Mouse (Mus musculus): ENCODE results near the gene Sema7a. TPM values are rescaled to one million over a fixed set of nuclear protein-coding genes. Genes with fewer than 3 reads are reported as not detected.

Sema7a gene
- polyA plus RNA-seq, 1 experiment from 2014 or later, result 0.27 TPM

DNA sequence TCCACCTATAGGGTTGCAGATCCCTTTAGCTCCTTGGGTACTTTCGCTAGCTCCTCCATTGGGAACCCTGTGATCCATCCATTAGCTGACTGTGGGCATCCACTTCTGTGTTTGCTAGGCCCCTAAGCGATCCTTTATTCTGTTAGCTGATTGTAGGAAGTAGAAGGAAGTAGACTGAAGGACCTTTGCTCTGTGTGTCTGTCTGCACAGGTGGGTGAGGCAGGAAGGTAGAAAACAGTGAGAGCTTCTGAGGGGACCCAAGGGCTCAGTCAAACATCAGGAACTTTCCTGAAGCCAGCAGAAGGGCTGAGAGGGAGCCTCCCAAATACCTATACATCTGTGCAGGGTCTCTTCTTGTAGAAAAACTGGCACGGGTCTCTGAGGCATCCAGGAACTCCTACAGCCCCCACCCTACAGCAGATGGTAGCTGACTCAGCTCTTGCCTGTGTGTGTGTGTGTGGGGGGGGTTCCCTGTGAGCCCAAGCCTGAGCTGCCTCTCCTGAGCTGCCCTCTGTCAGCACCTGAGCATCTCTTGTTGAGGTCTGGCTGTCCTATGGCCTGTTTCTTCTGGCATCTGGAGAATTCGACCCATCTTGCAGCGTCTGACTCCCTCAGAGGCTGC lies 35.4 kb downstream of the Sema7a start:
- H3K27ac ChIP-seq (replicated peaks), result no peak overlapping the region
- H3K36me3 ChIP-seq, result no peaks in the 10 kb centered on the region
- no peak for DNase-seq (ENCODE audit: low spot score)
- H3K4me3 ChIP-seq, result no peak overlapping the region
- WGBS, result 87% methylated on average over 5 of the region's 5 CpGs
- no peaks in the 10 kb centered on the region for H3K27me3 ChIP-seq (ENCODE audit: low read depth, poor library complexity, severe bottlenecking)
- H3K4me1 ChIP-seq, result peaks cover 15% of the 10 kb centered on the region; the same call in 1 of the 2 replicates
- 0 out of 2 replicates have a peak, but pooled peaks cover 3% of the 10 kb centered on the region for H3K9me3 ChIP-seq (replicated peaks)

GRCm38 (mm10) chr9:57978025-57978424 lies 38.1 kb downstream of the Sema7a start:
- no peaks in the 10 kb centered on the region for H3K27me3 ChIP-seq (ENCODE audit: low read depth, poor library complexity, severe bottlenecking)
- H3K4me3 ChIP-seq, result no peak overlapping the region
- no peaks in the 10 kb centered on the region for H3K36me3 ChIP-seq
- DNase-seq (ENCODE audit: low spot score), result no peak
- 0 out of 2 replicates have a peak, but pooled peaks cover 2% of the 10 kb centered on the region for H3K4me1 ChIP-seq
- 0 out of 2 replicates have a peak, but pooled peaks cover 3% of the 10 kb centered on the region for H3K9me3 ChIP-seq (replicated peaks)
- no peak overlapping the region for H3K27ac ChIP-seq (replicated peaks)
- WGBS, result 87% methylated on average over 6 of the region's 6 CpGs

DNA sequence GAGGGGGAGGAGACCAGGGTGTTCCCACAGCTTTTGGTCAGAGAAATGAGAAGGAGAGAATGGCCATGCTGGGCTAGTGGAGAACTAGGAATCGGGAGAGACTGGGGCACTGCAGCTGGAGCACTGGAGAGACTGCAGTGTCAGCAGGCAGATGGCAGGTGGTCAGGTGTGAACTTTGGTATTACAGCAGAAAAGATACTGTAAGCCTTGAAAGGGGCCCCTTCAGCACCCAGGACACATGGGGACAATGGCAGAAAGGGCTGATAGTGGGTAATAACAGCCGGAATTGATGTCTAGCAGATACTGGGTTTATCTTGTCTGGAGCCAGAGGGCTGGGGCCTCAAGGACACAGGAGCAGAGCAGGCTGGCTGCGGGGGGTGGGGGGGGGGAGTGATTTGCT lies 38.9 kb downstream of the Sema7a start:
- H3K27me3 ChIP-seq (ENCODE audit: low read depth, poor library complexity, severe bottlenecking), result no peaks in the 10 kb centered on the region
- 0 out of 2 replicates have a peak, but pooled peaks cover 3% of the 10 kb centered on the region for H3K9me3 ChIP-seq (replicated peaks)
- no peaks in the 10 kb centered on the region for H3K36me3 ChIP-seq
- 81% methylated on average over 3 of the region's 3 CpGs for WGBS
- H3K4me3 ChIP-seq, result no peak overlapping the region
- no peaks in the 10 kb centered on the region for H3K4me1 ChIP-seq
- DNase-seq (ENCODE audit: low spot score), result no peak
- no peak overlapping the region for H3K27ac ChIP-seq (replicated peaks)

DNA sequence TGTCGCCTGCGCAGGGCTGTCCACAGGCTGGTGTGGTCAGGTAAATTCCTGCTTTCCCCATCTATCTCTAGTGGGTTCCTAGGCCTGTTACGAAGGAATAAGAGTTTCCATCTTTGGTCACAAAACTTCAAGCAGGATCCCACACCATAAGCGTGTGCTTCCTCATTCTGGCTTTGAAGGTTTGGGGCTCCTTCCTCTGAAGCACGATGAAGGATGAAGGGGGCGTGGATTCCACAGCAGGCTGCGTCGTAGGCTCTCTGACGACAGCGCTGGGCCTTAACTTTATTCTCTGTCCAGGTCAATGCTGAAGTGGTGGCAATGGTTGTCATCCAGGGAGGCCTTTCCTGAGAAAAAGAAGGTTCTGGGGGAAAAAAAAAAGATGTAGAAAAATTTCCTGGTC lies 40.7 kb downstream of the Sema7a start:
- no peak for DNase-seq (ENCODE audit: low spot score)
- Histone ChIP-seq H3K36me3 (no peaks in the 10 kb centered on the region), H3K9me3 (replicated peaks) (0 out of 2 replicates have a peak, but pooled peaks cover 3% of the 10 kb centered on the region), H3K4me1 (no peaks in the 10 kb centered on the region), H3K27me3 (ENCODE audit: low read depth, poor library complexity, severe bottlenecking) (no peaks in the 10 kb centered on the region), H3K27ac (replicated peaks) (no peak overlapping the region), H3K4me3 (no peak overlapping the region)
- 84% methylated on average over 10 of the region's 10 CpGs for WGBS

GRCm38 (mm10) chr9:57985304-57985703 lies 45.4 kb downstream of the Sema7a start:
- H3K27ac ChIP-seq (replicated peaks), result no peak overlapping the region
- no peak overlapping the region for H3K4me3 ChIP-seq
- no peaks in the 10 kb centered on the region for H3K36me3 ChIP-seq
- DNase-seq (ENCODE audit: low spot score), result no peak
- no peaks in the 10 kb centered on the region for H3K9me3 ChIP-seq (replicated peaks)
- whole genome bisulfite sequencing, result 94% methylated on average over 8 of the region's 8 CpGs
- H3K27me3 ChIP-seq (ENCODE audit: low read depth, poor library complexity, severe bottlenecking), result no peaks in the 10 kb centered on the region; the same call in 1 of the 2 replicates
- H3K4me1 ChIP-seq, result no peaks in the 10 kb centered on the region

DNA sequence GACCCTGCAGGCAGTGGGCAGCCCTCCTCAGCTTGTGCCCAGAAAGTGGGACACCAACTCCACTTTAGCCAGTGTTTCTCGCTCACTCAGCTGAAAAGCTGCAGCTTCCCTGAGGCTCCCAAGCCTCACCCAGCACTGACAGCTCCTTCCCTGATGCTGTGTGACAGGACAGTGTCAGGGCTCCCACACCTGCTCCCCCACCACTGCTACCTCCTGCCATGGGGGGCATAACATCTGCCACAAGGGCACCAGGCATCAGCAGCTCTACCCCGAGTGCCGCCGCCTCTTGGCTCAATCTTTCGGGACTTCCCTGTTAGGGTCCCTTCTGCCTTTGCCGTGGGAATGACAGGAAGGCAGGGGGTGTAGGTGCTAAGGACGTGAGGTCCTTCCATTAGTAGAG lies 46.4 kb downstream of the Sema7a start:
- no peaks in the 10 kb centered on the region for H3K4me1 ChIP-seq
- WGBS, result 73% methylated on average over 7 of the region's 7 CpGs
- no peaks in the 10 kb centered on the region for H3K36me3 ChIP-seq
- H3K27ac ChIP-seq (replicated peaks), result no peak overlapping the region
- H3K4me3 ChIP-seq, result no peak overlapping the region
- no peaks in the 10 kb centered on the region for H3K9me3 ChIP-seq (replicated peaks)
- no peaks in the 10 kb centered on the region; the same call in 1 of the 2 replicates for H3K27me3 ChIP-seq (ENCODE audit: low read depth, poor library complexity, severe bottlenecking)
- no peak for DNase-seq (ENCODE audit: low spot score)

DNA sequence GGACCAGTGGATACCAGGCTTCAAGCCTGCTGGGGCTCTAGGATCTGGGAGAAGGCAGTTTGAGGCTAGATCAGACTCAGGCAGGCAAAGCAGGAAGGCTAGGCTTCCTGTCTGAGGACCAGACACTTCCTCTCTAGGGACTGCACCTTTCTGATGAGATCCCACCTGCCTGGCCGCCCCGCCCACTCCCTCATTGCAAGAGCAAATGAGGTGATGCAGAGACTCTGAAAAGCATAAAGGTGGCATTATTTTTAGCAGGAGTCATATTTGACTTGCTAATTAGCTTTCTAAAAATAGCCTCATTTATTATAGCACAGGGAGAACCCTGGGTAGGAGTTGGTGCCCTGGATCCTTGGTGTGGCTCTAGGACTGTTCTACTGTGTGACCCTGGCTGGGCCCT lies 48.2 kb downstream of the Sema7a start:
- 85% methylated on average over 2 of the region's 2 CpGs for WGBS

DNA sequence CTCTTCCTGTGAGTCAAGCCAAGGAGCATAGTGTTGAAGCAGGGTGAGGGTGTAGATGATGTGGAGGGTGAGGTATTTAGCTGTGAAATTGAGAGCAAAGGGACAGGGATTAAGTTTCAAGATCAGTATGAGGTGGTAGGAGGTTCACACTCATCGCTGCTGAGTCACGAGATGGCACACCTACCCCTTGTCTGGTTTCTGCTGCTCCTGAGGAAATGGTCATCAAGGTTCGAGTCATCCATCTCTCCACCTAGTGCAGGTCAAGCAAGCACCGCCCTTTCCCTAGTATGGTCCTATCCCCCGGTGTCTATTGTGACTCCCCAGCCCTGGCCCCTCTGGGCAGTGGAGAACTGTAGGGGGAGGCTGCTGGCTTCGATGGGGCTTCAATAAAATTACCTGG lies 49.4 kb downstream of the Sema7a start:
- Histone ChIP-seq H3K27ac (replicated peaks) (no peak overlapping the region), H3K27me3 (ENCODE audit: low read depth, poor library complexity, severe bottlenecking) (no peaks in the 10 kb centered on the region; the same call in 1 of the 2 replicates), H3K9me3 (replicated peaks) (no peaks in the 10 kb centered on the region), H3K4me1 (peaks cover 6% of the 10 kb centered on the region), H3K36me3 (no peaks in the 10 kb centered on the region), H3K4me3 (no peak overlapping the region)
- 93% methylated on average over 6 of the region's 6 CpGs for WGBS
- DNase-seq (ENCODE audit: low spot score), result no peak

More for the DNA sequence above, 48.2 kb downstream of the Sema7a start:
- H3K9me3 ChIP-seq (replicated peaks), result no peaks in the 10 kb centered on the region
- no peak overlapping the region for H3K27ac ChIP-seq (replicated peaks)
- no peak overlapping the region for H3K4me3 ChIP-seq
- H3K36me3 ChIP-seq, result no peaks in the 10 kb centered on the region
- H3K27me3 ChIP-seq (ENCODE audit: low read depth, poor library complexity, severe bottlenecking), result no peaks in the 10 kb centered on the region; the same call in 1 of the 2 replicates
- 0 out of 2 replicates have a peak, but pooled peaks cover 2% of the 10 kb centered on the region for H3K4me1 ChIP-seq
- DNase-seq (ENCODE audit: low spot score), result no peak

DNA sequence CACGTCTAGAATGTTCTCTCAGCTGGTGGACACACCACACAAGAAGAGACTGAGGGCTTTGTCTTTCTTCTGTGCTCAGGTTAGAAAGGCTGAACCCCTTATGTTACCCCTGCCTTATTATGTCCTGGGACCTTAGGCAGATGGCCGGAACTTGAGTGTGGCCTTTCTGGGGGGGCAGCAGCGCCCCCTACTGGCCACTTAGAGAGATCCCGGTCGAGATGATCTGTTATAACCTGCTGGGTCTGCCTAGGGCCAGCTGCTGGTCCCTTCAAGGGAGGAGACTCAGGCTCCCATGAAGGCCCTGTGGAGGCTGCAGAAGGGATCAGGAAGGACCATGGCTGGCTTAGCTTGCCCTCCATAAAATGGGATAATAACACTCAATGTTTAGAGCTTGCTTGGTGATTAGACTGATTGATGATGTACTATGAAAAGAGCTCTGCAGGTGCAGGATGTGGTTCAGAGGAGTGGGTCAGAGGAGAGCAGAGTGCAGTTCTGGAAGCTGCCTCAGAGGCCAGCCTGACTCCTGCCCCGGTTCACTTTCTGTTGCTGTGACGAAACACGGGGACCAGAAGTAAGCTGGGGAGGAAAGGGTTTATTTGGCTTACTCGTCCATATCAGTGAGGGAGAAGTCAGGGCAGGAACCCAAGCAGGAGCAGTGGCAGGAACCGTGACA lies 50.7 kb downstream of the Sema7a start:
- no peaks in the 10 kb centered on the region for H3K36me3 ChIP-seq
- H3K9me3 ChIP-seq (replicated peaks), result no peaks in the 10 kb centered on the region
- 41% methylated on average over 10 of the region's 10 CpGs for WGBS
- H3K4me1 ChIP-seq, result peaks cover 10% of the 10 kb centered on the region
- DNase-seq (ENCODE audit: low spot score), result peak; percentile 42
- no peak overlapping the region for H3K4me3 ChIP-seq
- no peaks in the 10 kb centered on the region; the same call in 1 of the 2 replicates for H3K27me3 ChIP-seq (ENCODE audit: low read depth, poor library complexity, severe bottlenecking)
- no peak overlapping the region for H3K27ac ChIP-seq (replicated peaks)

DNA sequence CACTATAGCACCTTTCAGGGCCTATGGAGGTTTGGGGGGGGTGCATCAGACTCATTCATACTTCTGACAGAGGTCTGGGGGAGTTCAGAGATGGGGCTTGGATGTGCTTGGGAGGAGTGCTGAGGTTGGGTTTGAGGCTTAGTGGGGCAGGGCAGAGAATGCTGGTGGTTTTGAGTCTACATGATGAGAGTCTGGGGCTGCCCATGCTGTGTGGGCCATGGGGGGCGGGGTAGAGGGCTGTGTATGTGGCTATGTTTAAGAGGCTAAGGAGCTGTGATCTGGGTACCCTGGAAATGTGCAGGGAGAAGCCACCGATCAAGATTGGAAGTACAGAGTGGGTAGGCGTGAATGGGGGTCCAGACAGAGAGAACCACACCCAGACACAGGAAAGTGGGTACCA lies 52.1 kb downstream of the Sema7a start:
- Histone ChIP-seq H3K9me3 (replicated peaks) (no peaks in the 10 kb centered on the region), H3K4me1 (peaks cover 10% of the 10 kb centered on the region)
- 75% methylated on average over 3 of the region's 3 CpGs for WGBS

DNA sequence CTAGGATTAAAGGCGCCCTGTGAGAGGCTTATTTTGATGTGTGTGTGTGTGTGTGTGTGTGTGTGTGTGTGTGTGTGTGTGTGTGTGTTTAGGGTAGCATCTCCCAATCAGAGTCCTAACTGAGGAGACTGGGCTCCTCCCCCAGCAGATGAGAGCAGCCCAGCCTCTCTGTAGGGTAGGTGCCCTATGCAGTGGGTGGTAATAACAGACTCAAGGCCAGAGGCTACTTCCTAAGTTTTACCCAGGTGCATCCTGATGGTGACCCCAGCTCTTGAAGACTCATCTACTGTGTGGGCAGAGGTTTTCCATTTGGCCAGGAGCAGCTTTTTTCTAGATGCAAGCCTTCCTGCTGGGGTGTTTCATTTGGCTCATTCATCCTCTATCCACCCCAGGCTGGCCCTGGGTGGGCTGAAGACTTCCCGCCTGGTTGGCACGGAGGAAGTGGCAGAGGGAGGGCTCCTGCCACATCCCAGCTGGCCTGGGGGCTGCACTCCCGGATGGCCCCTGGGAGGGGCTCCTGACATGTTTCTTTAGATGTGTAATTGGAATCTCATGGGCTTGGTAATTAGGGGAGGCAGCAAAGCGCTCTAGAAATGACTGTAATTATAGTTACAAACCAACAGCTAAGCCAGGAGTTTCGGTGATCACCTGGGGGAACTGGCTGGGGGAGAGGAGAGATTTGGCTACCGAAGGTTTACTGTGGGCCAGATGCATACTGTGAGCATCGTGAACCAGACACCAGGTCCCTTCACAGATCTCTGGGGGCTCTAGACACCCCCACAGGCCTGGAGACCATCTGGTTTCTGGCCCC lies 53.1 kb downstream of the Sema7a start:
- Histone ChIP-seq H3K4me3 (no peak overlapping the region), H3K9me3 (replicated peaks) (no peaks in the 10 kb centered on the region), H3K4me1 (peaks cover 16% of the 10 kb centered on the region), H3K36me3 (no peaks in the 10 kb centered on the region), H3K27me3 (ENCODE audit: low read depth, poor library complexity, severe bottlenecking) (peaks cover 23% of the 10 kb centered on the region), H3K27ac (replicated peaks) (no peak overlapping the region)
- 72% methylated on average over 8 of the region's 8 CpGs for WGBS
- DNase-seq (ENCODE audit: low spot score), result no peak

More for the DNA sequence above, 52.1 kb downstream of the Sema7a start:
- Histone ChIP-seq H3K36me3 (no peaks in the 10 kb centered on the region), H3K4me3 (no peak overlapping the region), H3K27me3 (ENCODE audit: low read depth, poor library complexity, severe bottlenecking) (peaks cover 14% of the 10 kb centered on the region), H3K27ac (replicated peaks) (no peak overlapping the region)
- DNase-seq (ENCODE audit: low spot score), result no peak

GRCm38 (mm10) chr9:57995282-57995681 lies 55.4 kb downstream of the Sema7a start:
- WGBS, result 35% methylated on average over 4 of the region's 4 CpGs
- no peak overlapping the region for H3K27ac ChIP-seq (replicated peaks)
- peaks cover 33% of the 10 kb centered on the region for H3K27me3 ChIP-seq (ENCODE audit: low read depth, poor library complexity, severe bottlenecking)
- no peak for DNase-seq (ENCODE audit: low spot score)
- peaks cover 19% of the 10 kb centered on the region for H3K4me1 ChIP-seq
- H3K9me3 ChIP-seq (replicated peaks), result no peaks in the 10 kb centered on the region
- no peak overlapping the region for H3K4me3 ChIP-seq
- H3K36me3 ChIP-seq, result no peaks in the 10 kb centered on the region

All from midbrain, embryonic 10.5 days (tissue).